Mouse (Mus musculus) T-cell, adult 2 months (primary cell): ENCODE measurements around the gene Tssk4.

Experiments used
- DNase-seq: peaks from one replicate; pipeline ENCODE4 v3.0.0; 2022; ENCODE audit warnings: low spot score

Gene Tssk4

GRCm38 (mm10) chr14:55643060-55643907 lies 6.7 kb upstream of the Tssk4 start, which contains the start of gene Tm9sf1:
Tm9sf1 (minus strand) TSS chr14:55643806.
- peak; percentile 81 for DNase-seq

- peak; percentile 47 for DNase-seq
These were observed 5.6 kb upstream of the Tssk4 start for GRCm38 (mm10) chr14:55644261-55644888.

DNA sequence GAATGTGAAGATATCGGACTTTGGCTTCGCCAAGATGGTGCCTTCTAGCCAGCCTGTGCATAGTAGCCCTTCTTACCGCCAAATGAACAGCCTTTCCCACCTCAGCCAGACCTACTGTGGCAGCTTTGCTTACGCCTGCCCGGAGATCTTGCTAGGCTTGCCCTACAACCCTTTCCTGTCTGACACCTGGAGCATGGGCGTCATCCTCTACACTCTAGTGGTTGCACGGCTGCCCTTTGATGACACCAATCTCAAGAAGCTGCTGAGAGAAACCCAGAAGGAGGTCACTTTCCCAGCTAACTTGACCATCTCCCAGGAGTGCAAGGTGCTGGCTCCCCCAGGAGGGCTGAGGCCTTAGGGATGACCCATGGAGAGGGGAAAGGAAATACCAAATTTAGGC lies 1.5 kb downstream of the Tssk4 start:
- no peak for DNase-seq

GRCm38 (mm10) chr14:55656935-55657334 lies 7.0 kb downstream of the Tssk4 start:
- DNase-seq = no peak

GRCm38 (mm10) chr14:55658011-55658410 lies 8.0 kb downstream of the Tssk4 start:
- DNase-seq = no peak

GRCm38 (mm10) chr14:55659960-55660573 lies 10.1 kb downstream of the Tssk4 start, which contains the start of gene Mdp1:
Mdp1 (minus strand) TSS chr14:55660508.
- DNase-seq = peak; percentile 83

GRCm38 (mm10) chr14:55660636-55661035 lies 10.7 kb downstream of the Tssk4 start:
- DNase-seq = no peak

DNA sequence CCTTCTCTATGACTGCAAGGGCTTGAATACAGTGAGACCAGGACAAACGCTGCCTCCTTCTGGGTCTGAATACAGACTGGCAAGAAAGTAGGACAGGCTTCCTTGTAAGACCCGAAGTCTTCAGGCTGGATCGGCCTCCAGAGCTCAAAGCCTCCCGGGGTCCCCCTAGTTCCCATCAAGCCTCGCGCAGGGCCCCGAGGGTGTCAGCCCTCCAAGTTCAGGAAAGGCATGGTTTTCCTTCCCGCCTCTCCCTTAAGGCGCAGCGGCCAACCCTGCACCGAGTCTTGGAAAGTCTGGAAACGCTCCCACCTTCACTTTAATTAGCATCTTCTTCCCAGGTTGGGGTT lies 21.5 kb downstream of the Tssk4 start:
- DNase-seq = peak; percentile 6

GRCm38 (mm10) chr14:55671833-55672740 lies 22.1 kb downstream of the Tssk4 start, which contains the start of the genes Gmpr2 and Nedd8:
Gmpr2 (plus strand) TSS chr14:55671941.
Nedd8 (minus strand) TSS chr14:55672124.
- peak; percentile 92 for DNase-seq

DNA sequence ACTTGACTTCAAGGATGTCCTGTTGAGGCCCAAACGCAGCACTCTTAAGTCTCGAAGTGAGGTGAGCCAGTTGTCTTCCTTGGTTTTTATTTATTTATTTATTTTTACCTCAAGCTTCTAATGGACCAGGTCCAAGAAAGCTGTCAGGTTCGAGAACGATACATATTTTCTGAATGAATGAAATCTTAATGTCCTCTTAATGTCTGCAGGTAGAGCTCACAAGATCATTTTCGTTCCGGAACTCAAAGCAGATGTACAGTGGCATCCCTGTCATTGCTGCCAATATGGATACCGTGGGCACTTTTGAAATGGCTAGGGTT lies 22.7 kb downstream of the Tssk4 start:
- DNase-seq = no peak

- no peak for DNase-seq
These were observed 27.6 kb downstream of the Tssk4 start for GRCm38 (mm10) chr14:55677615-55678014.

DNA sequence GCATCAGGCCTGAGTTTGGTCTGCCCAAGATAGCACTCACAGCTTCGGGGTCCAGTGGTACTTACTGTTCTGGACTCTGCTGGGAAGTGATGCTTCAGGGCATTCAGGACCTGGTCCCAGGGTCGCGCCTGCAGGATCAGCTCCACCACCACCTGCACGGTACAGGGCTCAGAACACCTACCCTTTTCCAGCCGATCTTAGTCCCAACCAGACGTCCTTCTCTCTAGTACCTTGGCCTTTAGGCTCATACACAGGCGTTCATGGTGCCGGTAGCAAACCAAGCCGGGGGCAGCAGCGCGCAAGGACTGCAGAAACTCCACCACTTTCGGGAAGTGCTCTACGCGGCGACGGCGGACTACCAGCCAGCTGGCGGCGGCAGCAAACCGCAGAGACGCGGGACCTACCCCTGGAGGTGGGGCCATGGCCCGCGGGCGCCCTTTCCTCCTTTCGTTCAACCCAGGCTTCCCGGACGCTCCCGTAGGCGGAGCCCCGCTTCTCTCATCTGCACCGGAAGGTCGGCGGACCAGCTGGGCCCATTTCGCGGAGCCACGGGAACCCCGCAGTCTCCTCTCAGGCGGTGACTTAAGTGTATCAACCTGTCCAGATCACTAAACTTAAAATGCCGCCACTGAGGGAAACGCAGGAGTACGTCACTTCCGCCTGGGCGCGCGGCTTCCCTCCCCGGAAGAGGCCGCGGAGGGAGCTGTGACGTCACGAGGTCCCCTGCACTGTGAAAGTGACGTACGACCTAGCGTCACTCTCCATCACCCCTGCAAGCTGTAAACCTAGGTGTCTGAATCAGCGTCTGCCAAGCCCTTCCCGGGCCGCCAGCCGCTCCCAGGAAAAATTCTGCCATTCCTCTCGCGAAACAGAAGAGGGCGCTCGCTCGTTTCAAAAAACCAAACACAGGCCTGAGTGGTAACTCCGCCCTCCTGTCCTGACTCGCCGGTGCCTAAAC lies 31.5 kb downstream of the Tssk4 start, which contains the start of gene Tinf2:
Gene Tinf2 (minus strand): TSS at position 661 of the 958 bp plus-strand sequence.
- DNase-seq = peak; percentile 96

- no peak for DNase-seq
These were observed 32.1 kb downstream of the Tssk4 start for GRCm38 (mm10) chr14:55682118-55682493.

- DNase-seq = no peak
These were observed 39.4 kb downstream of the Tssk4 start for GRCm38 (mm10) chr14:55689433-55689832.

- DNase-seq = no peak
These were observed 47.2 kb downstream of the Tssk4 start for GRCm38 (mm10) chr14:55697226-55697625.

GRCm38 (mm10) chr14:55701131-55701530 lies 51.1 kb downstream of the Tssk4 start:
- no peak for DNase-seq
